Mouse (Mus musculus): Measurements from ENCODE around the gene Prkce.

- no peak for TF ChIP-seq CTCF (IDR thresholded peaks at IDR 0.05; ENCODE audit: low read depth, low read length)
- no peak for TF ChIP-seq TAL1 (conservative IDR thresholded peaks at IDR 0.05; ENCODE audit: low read depth, low read length)
- TF ChIP-seq GATA1 (IDR thresholded peaks at IDR 0.05; ENCODE audit: borderline replicate concordance, low read length), result no peak
These were observed 229.5 kb downstream of the Prkce start for GRCm38 (mm10) chr17:86397097-86397496.

All from G1E (cell line).